Mouse (Mus musculus) left cerebral cortex, adult 8-10 months (tissue): ENCODE measurements at regions not wholly inside any gene's neighbourhood (a gene's known extent, or its start where the extent isn't known, plus 50 kb on each side); places are given as distances from the start of the nearest gene placed in this dataset.

Experiments
- DNase-seq, 2 experiments: peaks; one replicate each; pipeline ENCODE4 v3.0.0; 2022; ENCODE audit warnings: low spot score in 2 of 2

- DNase-seq = no peak
Observed at GRCm38 (mm10) chr4:84099071-84099470, 573.7 kb downstream of the Ccdc171 start.

GRCm38 (mm10) chr4:84101923-84102322 is 573.2 kb downstream of the Bnc2 start:
- DNase-seq = no peak

- no peak for DNase-seq
Observed at GRCm38 (mm10) chr4:84102736-84103135, 572.3 kb downstream of the Bnc2 start.

- no peak for DNase-seq
Observed at GRCm38 (mm10) chr4:84108592-84108991, 566.5 kb downstream of the Bnc2 start.

GRCm38 (mm10) chr4:84109771-84110503 is 565.1 kb downstream of the Bnc2 start:
- no peak for DNase-seq

GRCm38 (mm10) chr4:84114162-84115040 is 560.7 kb downstream of the Bnc2 start:
- DNase-seq = no peak

- no peak for DNase-seq
Observed at GRCm38 (mm10) chr4:84118284-84118919, 556.7 kb downstream of the Bnc2 start.

GRCm38 (mm10) chr4:84119616-84120015 is 555.5 kb downstream of the Bnc2 start:
- no peak for DNase-seq

- DNase-seq = no peak
Observed at GRCm38 (mm10) chr4:84120330-84120729, 554.7 kb downstream of the Bnc2 start.

- DNase-seq = no peak
Observed at GRCm38 (mm10) chr4:84121442-84121841, 553.6 kb downstream of the Bnc2 start.

GRCm38 (mm10) chr4:84126400-84126799 is 548.7 kb downstream of the Bnc2 start:
- no peak for DNase-seq

GRCm38 (mm10) chr4:84127380-84127779 is 547.7 kb downstream of the Bnc2 start:
- DNase-seq = no peak

GRCm38 (mm10) chr4:84130840-84131547 is 544.1 kb downstream of the Bnc2 start:
- no peak for DNase-seq

- no peak for DNase-seq
Observed at GRCm38 (mm10) chr4:84135740-84136139, 539.3 kb downstream of the Bnc2 start.

GRCm38 (mm10) chr4:84137171-84137919 is 537.7 kb downstream of the Bnc2 start:
- peak in 1 of 2 experiments; percentile 11 for DNase-seq

- DNase-seq = no peak
Observed at GRCm38 (mm10) chr4:84149149-84150050, 525.7 kb downstream of the Bnc2 start.

GRCm38 (mm10) chr4:84150698-84151097 is 524.4 kb downstream of the Bnc2 start:
- peak in 1 of 2 experiments; percentile 10 for DNase-seq

GRCm38 (mm10) chr4:84151247-84151646 is 523.8 kb downstream of the Bnc2 start:
- no peak for DNase-seq

GRCm38 (mm10) chr4:84151971-84152450 is 523.1 kb downstream of the Bnc2 start:
- no peak for DNase-seq
